Mouse (Mus musculus) B cell, adult 2 months (primary cell): ENCODE measurements at regions not wholly inside any gene's neighbourhood (a gene's known extent, or its start where the extent isn't known, plus 50 kb on each side); places are given as distances from the start of the nearest gene placed in this dataset.
A peak's percentile ranks its signal among the peaks of the same experiment; 100 is the strongest.
"Not testable (repeated sequence)": the region's sequence is repeated elsewhere in the genome, so short reads cannot be mapped to it uniquely, and the experiment has no call there.

ENCODE experiments used
- DNase-seq, 2 experiments: peaks; one replicate each; pipeline ENCODE4 v3.0.0; 2022

GRCm38 (mm10) chr14:52988563-52988962 is 493.0 kb upstream of the Olfr1507 start:
- not testable (repeated sequence) for DNase-seq

GRCm38 (mm10) chr14:52972207-52973003 is 476.9 kb upstream of the Olfr1507 start:
- DNase-seq = not testable (repeated sequence)

GRCm38 (mm10) chr14:52962110-52962509 is 466.6 kb upstream of the Olfr1507 start:
- not testable (repeated sequence) for DNase-seq

- DNase-seq = not testable (repeated sequence)
Measured at GRCm38 (mm10) chr14:52956515-52956914, 461.0 kb upstream of the Olfr1507 start.

GRCm38 (mm10) chr14:52944925-52945324 is 449.4 kb upstream of the Olfr1507 start:
- not testable (repeated sequence) for DNase-seq

- not testable (repeated sequence) for DNase-seq
Measured at GRCm38 (mm10) chr14:52942438-52942837, 446.9 kb upstream of the Olfr1507 start.

GRCm38 (mm10) chr14:52941747-52942146 is 446.2 kb upstream of the Olfr1507 start:
- DNase-seq = not testable (repeated sequence)

GRCm38 (mm10) chr14:52920138-52920537 is 424.6 kb upstream of the Olfr1507 start:
- not testable (repeated sequence) for DNase-seq

GRCm38 (mm10) chr14:52913814-52914213 is 418.3 kb upstream of the Olfr1507 start:
- DNase-seq = not testable (repeated sequence)

- not testable (repeated sequence) for DNase-seq
Measured at GRCm38 (mm10) chr14:52899629-52900028, 404.1 kb upstream of the Olfr1507 start.

- DNase-seq = not testable (repeated sequence)
Measured at GRCm38 (mm10) chr14:52898310-52898709, 402.8 kb upstream of the Olfr1507 start.

- not testable (repeated sequence) for DNase-seq
Measured at GRCm38 (mm10) chr14:52879978-52880377, 384.4 kb upstream of the Olfr1507 start.

GRCm38 (mm10) chr14:52863841-52864240 is 368.3 kb upstream of the Olfr1507 start:
- DNase-seq = not testable (repeated sequence)

GRCm38 (mm10) chr14:52863107-52863506 is 367.6 kb upstream of the Olfr1507 start:
- DNase-seq = not testable (repeated sequence)

- DNase-seq = not testable (repeated sequence)
Measured at GRCm38 (mm10) chr14:52862491-52862890, 366.9 kb upstream of the Olfr1507 start.

- DNase-seq = not testable (repeated sequence)
Measured at GRCm38 (mm10) chr14:52855339-52855738, 359.8 kb upstream of the Olfr1507 start.

GRCm38 (mm10) chr14:52853598-52853997 is 358.0 kb upstream of the Olfr1507 start:
- DNase-seq = not testable (repeated sequence)

- DNase-seq = not testable (repeated sequence)
Measured at GRCm38 (mm10) chr14:52847970-52848369, 352.4 kb upstream of the Olfr1507 start.

- DNase-seq = not testable (repeated sequence)
Measured at GRCm38 (mm10) chr14:52824005-52824404, 328.5 kb upstream of the Olfr1507 start.

- not testable (repeated sequence) for DNase-seq
Measured at GRCm38 (mm10) chr14:52821617-52822016, 326.1 kb upstream of the Olfr1507 start.

- not testable (repeated sequence) for DNase-seq
Measured at GRCm38 (mm10) chr14:52811128-52811415, 315.5 kb upstream of the Olfr1507 start.

GRCm38 (mm10) chr14:52810275-52811127 is 315.0 kb upstream of the Olfr1507 start:
- peak; percentile 66 to 70 for DNase-seq

- not testable (repeated sequence) for DNase-seq
Measured at GRCm38 (mm10) chr14:52801705-52802104, 306.2 kb upstream of the Olfr1507 start.

- not testable (repeated sequence) for DNase-seq
Measured at GRCm38 (mm10) chr14:52792600-52792999, 297.1 kb upstream of the Olfr1507 start.
